Mouse (Mus musculus): ENCODE measurements at regions not wholly inside any gene's neighbourhood (a gene's known extent, or its start where the extent isn't known, plus 50 kb on each side); places are given as distances from the start of the nearest gene placed in this dataset.
"Not testable (repeated sequence)": the region's sequence is repeated elsewhere in the genome, so short reads cannot be mapped to it uniquely, and the experiment has no call there.

DNA sequence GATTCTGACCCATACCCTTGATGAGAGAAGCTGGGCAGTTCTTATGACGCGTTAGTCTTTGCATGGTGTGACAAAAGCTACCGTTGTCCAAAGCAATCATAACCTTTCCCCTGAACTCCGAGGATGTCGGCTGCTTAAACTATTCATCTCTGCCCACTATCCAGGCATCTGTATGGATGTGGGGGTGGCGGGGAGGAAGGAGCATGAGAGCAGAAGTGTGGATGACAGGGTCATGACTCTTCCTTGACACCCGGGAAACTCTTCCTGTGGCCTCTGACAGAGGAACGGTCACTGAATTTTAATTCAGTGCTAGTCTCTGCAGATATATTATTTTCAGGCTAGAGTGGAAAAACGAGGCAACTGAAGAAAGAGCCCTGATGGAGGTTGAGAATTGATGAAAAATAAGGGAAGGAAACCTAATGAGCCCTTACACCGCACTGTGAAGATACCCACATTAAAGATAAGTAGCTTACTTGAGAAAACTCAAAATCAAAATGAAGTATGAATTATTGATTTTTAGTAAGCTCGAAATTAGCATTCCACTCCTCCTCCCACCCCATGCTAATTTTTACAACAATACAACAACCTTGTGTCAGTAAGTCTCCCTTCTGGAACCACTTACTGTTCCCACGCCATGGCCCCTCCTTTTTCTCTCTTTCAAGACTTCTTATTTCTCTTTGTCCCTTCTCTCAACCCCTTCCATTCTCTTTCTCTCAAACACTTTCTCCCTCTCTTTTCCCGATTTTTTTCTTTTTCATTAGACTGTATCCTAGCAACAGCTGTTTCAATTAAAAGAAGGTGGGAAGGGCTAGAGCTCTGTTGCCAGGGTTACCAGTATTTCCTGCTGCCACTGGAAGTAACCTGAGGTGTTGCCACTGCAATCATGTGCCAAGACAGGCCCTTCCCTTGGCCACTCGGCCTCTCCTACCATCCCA, 206.0 kb upstream of the Gap43 start:
- CTCF ChIA-PET = no interaction called here

DNA sequence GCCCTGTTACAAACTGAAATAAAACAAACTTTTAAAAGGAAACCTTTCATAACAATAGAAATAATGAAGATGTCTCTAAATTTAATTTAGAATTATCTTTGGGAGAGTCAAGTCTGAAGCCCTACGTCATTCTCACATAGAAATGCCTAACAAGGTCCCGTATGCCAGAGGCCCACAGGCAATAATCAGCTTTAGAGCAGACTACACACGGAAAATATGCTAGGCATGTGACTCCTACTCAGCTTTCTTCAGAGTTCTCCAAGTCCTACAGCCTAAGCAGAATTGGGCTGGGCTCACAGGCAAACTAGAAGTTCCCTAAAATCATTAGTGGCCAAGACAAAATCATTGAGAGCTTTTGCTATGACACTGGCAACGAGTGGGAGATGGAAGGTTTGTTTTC, 176.9 kb upstream of the Gap43 start:
- CTCF ChIA-PET = no interaction called here

DNA sequence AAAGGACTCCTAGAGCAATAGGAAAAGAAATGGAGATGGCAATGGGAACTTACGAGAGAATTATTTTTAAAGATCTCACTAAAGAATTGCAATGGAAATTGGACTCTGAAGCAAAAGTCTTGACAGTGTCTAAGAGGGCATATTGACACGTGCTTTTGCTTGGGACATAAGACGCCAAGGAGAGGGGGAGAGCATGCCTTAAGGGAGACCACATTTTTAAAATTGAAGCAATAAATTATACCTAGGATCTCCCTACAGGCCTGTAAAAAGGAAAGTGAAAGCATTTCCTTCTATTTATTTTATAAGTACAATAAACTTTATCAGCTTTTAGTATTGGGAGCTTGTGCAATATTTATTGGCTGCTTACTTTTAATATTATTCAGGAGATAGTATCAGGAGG, 175.5 kb upstream of the Gap43 start:
- CTCF ChIA-PET = no interaction called here

DNA sequence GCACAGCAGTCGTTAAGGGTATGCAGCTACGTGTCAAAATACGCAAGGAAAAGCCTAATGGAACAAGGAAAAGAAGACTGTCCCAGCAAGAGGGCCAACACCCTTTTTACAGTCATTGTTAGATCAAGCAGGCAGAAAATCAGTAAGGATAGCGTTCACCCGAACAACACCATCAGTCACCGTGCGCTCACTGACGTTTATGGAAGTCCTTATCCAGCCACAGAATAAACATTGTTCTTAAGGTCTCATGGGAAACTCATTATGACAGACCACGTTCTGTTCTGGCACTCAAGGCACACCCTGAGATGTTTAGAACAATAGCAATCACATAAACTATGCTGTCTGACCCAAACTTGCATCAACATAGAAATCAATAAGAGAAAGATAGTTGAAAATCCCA, 164.7 kb upstream of the Gap43 start:
- CTCF ChIA-PET = no interaction called here

DNA sequence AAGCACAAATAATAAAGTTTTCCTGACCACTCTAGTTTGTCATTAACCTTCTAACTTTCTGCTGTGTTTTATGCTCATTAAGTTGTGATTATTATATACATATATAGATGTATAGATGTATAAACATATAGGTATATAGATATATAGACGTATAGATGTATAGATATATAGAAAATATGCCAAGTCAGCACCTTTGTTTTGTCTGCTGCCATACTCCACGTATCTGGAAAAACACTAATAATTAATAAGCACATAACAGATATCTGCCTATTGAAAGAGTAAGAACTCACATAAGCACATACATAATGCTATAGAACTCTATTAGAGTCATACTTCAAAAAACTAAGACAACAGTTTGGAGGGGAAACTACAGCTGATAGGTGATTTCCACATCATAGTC, 161.3 kb upstream of the Gap43 start:
- CTCF ChIA-PET = no interaction called here

DNA sequence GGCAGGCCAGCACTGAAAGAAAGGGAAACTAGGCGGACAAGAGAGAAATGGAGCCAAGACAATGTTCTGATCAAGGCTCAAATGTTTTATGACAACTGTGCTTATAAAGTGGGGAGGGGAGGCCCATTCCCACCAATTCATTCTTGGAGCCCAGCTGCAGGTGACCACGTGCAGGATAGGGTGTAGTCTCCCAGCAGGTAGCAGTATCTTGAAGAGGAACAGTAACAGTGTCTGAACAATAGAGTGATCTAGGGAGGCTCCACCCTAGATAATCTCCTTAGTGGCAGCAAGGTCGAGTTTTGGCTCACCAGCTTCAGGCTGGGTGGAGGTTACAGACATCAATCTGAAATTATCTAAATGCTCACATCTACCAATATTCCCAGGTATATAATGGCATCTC, 160.7 kb upstream of the Gap43 start:
- CTCF ChIA-PET = not testable (repeated sequence)

DNA sequence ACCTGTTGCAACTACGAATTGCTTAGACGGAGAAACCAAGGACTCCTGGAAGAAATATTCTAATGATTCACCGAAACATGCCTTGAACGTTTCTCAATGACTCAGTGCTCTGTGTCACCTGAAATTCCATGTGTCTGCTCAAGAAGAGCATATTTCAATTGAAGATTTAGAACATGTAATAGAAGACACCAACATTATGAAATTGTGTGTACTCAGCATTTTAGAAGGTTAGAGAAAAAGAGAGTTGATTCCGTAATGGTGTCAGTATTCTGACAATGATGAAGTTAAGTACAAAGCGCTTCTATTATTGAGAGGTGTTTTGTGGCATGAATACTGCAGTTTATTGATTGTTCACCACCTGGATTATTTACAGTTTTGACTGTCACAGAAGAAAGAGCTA, 159.1 kb upstream of the Gap43 start:
- CTCF ChIA-PET = no interaction called here

DNA sequence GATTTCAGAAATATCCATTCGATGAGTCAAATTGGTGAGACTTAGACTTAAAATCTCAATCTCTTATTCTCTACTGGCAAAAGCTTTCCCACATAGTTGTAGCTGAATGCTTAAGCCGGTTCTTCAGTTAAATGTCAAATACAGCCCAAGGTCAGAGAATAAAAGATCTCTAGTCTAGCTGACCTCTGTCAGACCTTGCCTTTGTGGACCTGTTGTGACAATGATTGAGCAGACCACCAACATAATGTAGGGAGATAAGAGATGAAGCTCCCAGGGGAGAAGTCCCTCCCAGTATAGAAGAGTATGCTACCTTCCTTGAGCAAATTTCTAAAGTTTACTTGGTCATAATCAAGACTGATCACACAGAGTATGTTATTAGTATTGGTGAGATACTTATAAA, 157.9 kb upstream of the Gap43 start:
- CTCF ChIA-PET = no interaction called here

DNA sequence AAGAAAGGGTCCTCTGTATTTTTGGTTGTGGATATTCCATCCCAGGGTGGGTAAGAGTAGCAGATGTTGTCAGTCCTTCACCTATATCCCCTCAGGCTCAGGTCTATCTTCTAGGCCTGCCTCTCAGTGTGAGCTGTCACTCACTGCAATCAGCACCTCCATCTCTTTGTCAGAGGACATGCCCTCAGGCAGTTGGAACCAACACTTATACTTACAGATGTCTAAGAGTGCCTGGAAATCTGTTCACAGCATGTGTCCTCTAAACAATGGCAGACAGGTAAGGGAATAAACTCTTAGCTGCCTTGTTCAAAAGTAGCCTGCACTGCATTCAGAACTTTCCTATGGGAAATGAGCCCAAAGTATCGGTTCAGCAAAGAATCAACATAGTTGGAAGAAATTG, 153.1 kb upstream of the Gap43 start:
- CTCF ChIA-PET = no interaction called here

DNA sequence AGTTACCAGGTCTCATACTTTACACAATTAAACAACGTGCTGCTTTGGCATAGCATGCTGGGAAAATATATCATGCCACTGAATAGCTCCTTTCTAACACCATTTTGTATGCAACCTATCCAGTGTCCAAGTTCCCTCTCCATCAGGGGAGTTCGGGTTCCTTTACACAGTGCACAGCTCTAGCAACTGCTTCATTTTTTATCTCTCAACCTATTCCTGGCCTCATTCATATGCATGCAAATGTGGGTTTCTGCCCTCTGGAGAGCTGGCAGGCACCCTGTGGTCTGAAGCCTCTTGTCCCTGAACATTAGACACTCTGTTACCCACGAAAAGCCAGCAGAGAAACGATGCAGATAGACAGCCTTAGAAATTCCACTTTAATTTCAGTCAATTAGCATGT, 148.3 kb upstream of the Gap43 start:
- CTCF ChIA-PET = interaction anchor here (0.7 kb wide), 1 partner anchor 489 kb away, joined by 4 read pairs; no protein-coding TSS in a partner anchor

DNA sequence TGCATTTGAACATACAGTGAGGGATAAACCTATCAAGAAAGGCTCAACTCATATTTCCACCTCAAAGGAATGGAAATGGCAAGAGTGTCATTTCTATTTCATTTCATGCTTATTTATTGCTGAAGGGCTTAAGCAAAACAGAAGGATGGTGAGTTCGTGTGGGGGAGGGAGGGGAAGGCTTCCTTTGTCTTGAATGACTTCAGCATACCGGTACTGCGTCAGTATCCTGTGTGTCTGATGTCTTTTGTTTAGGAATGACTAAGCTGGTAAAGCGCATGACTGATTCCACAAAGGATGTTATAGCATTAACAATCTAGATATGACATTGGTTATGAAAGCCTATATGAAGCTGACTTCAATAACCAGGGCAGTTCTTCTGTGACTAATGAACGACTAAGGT, 139.5 kb upstream of the Gap43 start:
- CTCF ChIA-PET = interaction anchor here (0.6 kb wide), 1 partner anchor 1060 kb away, joined by 5 read pairs; no protein-coding TSS in a partner anchor

DNA sequence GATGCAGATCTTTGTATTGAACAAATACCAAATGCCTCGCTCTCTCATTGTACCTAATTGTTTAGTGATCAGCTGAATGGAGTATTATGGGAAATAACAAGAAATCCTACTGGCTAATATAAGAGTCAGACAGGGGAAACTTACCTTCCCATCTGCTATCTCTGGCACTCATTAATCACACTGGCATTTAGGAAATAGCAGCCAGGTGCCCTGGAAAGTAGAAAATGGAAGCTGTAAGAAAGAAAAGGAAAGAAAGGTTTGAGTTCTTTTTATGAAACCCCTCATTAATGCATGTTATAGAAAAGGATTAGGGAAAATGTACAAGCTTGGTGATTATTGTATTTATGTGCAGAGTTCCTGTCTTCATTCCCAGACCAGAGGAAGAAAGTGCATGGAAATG, 126.5 kb upstream of the Gap43 start:
- CTCF ChIA-PET = no interaction called here

DNA sequence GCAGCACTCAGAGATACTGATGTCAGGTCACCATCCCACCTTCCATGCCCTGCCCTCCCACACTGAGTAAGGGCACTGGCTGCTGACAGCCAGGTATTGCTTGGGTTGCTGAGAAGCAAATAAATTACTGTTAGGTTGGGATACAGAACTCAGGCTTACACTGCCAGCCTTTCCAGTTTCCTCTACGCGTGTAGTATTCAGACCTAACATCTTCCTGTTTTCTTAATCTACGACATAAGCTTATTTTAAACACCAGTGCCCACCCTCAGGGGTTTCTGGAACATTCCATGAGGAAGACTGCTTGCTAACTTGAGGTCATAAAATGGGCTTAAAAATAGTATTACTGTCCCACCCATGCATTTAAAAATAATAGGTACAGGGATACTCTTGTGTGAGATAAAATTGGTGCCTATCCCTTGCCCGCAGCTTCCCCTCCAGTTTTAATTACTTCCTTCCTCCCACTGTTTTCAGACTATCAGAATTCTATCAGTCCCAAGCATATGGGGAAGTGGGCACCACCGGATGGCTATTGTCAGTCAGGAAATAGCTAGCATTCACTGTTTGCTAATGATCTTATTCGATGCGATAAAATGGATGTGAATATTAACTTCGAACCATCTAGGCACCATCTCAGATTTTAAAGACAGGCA, 116.0 kb upstream of the Gap43 start:
- CTCF ChIA-PET = no interaction called here

DNA sequence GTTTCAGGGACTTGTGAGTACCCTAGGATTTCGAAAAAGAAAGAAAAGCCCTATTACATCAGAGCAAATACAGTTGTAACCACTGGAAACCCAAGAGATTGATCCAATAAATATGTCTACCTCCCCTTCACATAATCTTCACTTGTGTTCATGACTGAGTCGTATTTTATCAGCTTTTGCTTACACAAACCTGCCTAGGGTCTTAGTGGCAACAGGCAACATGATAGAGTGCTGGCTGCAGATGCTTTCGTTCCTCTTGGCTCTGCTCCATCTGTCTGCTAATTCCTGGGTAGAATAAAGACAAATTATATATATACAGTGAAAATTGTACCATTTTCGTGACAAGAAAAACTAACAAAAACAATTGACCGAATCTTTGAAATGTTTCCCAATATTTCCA, 112.9 kb upstream of the Gap43 start:
- CTCF ChIA-PET = no interaction called here

DNA sequence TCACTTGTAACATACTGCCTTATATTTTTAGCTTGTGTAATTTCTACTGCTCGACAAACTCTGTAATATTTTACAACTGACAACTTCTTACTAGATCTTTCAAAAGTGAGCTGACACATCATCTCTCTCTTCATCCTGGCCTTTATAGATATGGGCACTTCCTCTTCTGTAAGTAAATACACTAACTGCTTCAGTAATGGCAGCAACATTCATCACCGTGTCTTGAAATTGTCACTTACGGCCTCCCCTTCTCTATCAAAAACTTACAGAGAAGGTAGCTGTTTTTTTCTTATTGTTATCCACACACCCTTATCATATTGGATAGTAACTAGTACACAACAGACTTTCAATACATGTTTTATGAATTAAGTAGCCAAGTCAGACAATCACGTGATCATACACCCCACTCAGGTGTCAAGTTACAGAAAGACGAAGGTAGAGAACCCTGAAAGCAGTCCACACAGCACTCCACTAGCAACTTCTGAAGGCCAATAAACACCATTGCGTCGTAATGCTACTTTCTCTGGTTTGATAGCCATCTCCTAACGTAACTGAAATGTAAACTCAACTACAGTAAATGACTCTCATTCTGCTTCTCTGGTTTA, 109.5 kb upstream of the Gap43 start:
- CTCF ChIA-PET = no interaction called here

DNA sequence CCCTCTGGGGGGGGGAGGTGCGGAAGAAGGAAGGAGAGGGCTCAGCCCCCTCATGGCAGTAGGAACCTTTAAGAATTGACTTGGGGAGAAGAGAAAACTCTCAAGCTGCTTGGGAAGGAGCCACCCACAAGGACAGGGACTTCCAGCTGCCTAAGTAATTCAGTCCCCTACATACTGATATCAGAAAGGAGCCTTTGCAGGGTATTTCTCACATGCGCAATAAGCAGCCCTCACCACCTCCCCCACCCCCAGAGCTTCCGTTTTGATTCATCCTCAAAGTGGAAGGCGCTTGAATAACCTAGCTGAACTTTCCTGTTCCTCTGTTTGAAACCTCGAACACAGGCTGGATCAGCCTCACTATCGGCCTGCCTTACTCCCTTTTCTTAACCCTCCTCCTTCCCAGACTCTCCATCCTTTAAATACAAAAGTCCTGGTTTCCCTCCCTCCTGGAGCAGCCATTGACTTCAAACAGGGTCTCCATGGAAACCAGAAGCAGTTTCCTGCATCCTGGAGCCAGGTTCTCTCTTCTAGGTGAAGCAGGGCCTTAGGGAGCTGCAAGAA, 104.5 kb upstream of the Gap43 start:
- CTCF ChIA-PET = no interaction called here

DNA sequence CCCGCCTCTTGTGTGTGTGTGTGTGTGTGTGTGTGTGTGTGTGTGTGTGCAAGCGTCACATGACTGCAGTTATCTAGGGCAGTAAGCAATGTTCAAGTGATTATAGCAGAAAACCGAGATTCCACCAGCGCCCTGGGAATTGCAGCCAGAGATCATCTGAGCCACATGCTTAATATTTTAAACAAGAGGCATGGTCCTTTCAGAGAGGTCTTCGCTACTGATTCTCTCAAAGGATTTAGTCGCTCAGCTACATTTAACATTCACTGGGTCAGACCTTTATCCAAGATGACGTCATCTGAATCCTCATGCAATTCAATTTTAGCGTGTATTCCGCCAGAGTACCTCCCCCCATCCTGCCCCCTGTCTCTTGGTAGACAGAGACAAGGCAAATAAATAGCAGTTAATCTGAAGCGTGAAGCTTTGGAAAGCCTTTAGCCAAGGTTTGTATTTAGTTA, 104.0 kb upstream of the Gap43 start:
- CTCF ChIA-PET = no interaction called here

DNA sequence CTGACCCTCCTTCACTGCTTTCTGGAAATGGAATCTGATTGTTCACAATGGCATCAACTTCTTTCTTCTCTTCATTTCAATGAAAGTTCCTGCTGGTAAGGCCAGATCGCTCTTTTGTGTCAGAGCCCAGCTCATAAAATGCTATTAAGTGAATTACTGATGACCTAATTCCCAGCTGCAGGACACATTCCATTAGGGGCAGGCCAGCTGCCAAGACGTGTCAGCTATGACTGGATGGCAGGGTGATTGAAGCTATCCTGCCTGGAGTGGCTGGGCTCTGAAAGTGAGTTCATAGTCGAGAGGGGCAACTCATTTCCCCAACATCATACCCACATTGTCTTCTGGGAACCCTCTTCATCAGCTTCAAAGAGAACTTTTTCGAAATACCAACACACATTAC, 100.4 kb upstream of the Gap43 start:
- CTCF ChIA-PET = no interaction called here

DNA sequence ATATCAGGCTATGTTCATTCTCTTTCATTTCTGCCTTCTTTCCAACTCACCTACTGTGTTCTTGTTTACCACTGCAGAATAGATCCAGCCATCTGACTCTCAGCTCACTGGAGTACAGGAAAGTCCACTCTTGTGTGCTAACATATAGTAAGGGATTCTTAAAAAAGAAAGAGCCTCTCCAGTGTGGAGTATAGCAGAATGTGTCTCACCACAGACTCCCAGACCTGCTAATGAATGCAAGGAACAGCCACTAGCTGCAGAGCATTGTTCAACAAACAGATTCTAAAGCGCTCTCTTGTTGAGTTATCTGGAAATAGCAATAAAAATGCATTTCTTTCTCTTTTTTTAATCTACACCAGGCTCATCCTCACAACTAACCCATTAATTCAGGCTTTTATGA, 91.1 kb upstream of the Gap43 start:
- CTCF ChIA-PET = no interaction called here

DNA sequence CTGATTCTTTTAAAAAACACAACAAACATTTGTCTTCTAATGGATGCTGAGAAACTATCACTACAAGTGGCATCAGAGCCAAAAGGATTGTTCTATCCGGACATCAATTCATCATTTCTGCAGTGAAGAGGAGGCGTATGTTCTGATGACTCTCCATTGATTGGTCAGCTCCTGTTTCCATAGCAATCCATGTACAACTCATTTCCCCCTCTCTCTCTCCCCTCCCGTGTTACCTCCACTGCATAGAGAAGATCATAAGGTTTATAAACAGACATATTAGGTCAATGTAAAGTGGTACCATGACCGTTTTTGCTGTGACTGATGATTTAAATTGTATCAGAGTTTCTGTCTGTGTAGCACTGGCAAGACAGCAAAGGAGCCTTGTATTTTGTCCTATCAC, 76.2 kb upstream of the Gap43 start:
- CTCF ChIA-PET = no interaction called here

DNA sequence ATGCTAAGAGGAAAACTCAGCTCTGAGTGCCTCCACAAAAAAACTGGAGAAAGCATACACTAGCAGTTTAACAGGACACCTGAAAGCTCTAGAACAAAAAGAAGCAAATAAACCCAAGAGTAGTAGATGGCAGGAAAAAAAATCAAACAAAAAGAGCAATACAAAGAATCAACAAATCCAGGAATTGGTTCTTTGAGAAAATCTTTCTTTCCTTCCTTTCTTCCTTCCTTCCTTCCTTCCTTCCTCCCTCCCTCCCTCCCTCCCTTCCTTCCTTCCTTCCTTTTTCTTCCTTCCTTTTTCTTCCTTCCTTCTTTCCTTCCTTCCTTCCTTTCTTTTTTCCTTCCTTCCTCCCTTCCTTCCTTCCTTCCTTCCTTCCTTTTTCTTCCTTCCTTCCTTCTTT, 71.6 kb upstream of the Gap43 start:
- CTCF ChIA-PET = not testable (repeated sequence)

DNA sequence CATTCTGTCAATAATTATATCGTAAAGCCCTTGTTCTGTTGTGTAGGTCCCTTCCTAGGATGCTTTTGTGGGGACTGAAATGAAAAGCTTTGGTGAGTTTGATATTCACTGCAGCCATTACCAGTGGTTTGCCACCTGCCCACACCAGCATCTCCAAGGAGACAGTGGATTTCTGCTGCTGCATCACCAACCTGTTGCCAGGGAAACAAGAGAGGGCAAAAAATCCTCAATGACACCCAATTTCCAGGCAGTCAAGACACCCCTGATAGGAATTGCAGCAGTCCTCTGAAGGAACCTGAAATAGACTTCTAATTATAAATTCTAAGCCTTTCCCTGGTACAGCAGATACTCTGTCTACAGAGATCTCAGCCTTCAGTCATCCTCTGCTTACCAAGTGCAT, 56.1 kb upstream of the Gap43 start:
- CTCF ChIA-PET = no interaction called here
